In genomic region chrX:103529185-103529584, GRCm38 (mm10) we compare ENCODE assay signal across 9 mouse cellular contexts.
DNase-seq lines count a peak whose midpoint lies in the region; ATAC-seq and TF ChIP-seq lines count a peak whose summit lies in the region.
"Had no signal": no experiment of that assay in that cellular context is flagged by ENCODE, and none has a peak within 500 bp of the region (broad histone marks: within the 10 kb centered on the region; RNA-seq: fewer than 3 reads in every experiment).

No protein-coding gene starts in this region.

- no peaks in the 10 kb centered on the region for H3K27me3 ChIP-seq in CH12.LX (replicated peaks)
- H3K27me3 ChIP-seq in forebrain, embryonic 12.5 days, result no peaks in the 10 kb centered on the region
- no peaks in the 10 kb centered on the region for H3K27me3 ChIP-seq in heart, embryonic 15.5 days
- no peaks in the 10 kb centered on the region for H3K27me3 ChIP-seq in liver, embryonic 14.5 days (ENCODE audit: control insufficient read depth, insufficient read depth, low read length)
- no peaks in the 10 kb centered on the region for H3K27me3 ChIP-seq in stomach, embryonic 16.5 days (ENCODE audit: control insufficient read depth, insufficient read depth, low read length)
- H3K27me3 ChIP-seq: Patski had no signal

- no peaks in the 10 kb centered on the region; a peak in 1 of 4 replicates for H3K4me1 ChIP-seq in CH12.LX (ENCODE audit: control insufficient read depth in 1 of 2, insufficient read depth in 2 of 2)
- H3K4me1 ChIP-seq in forebrain, embryonic 12.5 days, result peaks cover 23% of the 10 kb centered on the region
- H3K4me1 ChIP-seq in heart, embryonic 15.5 days (replicated peaks), result peaks cover 5% of the 10 kb centered on the region
- peaks cover 0 to 6% of the 10 kb centered on the region in 2 experiments; a peak in 2 of 4 replicates for H3K4me1 ChIP-seq in liver, embryonic 14.5 days (replicated peaks; ENCODE audit: control insufficient read depth in 2 of 2, insufficient read depth in 2 of 2, low read length in 1 of 2)
- H3K4me1 ChIP-seq in stomach, embryonic 16.5 days (ENCODE audit: control insufficient read depth, insufficient read depth, low read length), result peaks cover 4% of the 10 kb centered on the region; the same call in 1 of the 2 replicates

- H3K27ac ChIP-seq in CH12.LX (ENCODE audit: insufficient read depth, low read depth), result peak overlapping the region; percentile 26; the same call in 1 of the 2 replicates
- H3K27ac ChIP-seq in forebrain, embryonic 12.5 days, result no peak overlapping the region; the same call in 1 of the 2 replicates
- no peak overlapping the region for H3K27ac ChIP-seq in heart, embryonic 15.5 days
- no peak overlapping the region for H3K27ac ChIP-seq in liver, embryonic 14.5 days
- 0 out of 2 replicates have a peak overlapping the region, but pooled peaks have one; percentile 55 for H3K27ac ChIP-seq in stomach, embryonic 16.5 days (ENCODE audit: low read length)

- under 1% methylated on average over 18 of the region's 23 CpGs for WGBS in forebrain, embryonic 12.5 days
- 7% methylated on average over 23 of the region's 23 CpGs for WGBS in heart, embryonic 15.5 days
- WGBS in liver, embryonic 14.5 days (ENCODE audit: insufficient replicate concordance), result under 1% methylated on average over 23 of the region's 23 CpGs
- WGBS in stomach, embryonic 16.5 days, result under 1% methylated on average over 23 of the region's 23 CpGs

- TF ChIP-seq POLR2A in CH12.LX (IDR thresholded peaks at IDR 0.05; ENCODE audit: low read depth, low read length), result peak; percentile 33; the same call in 1 of the 2 replicates

- no peak for TF ChIP-seq RAD21 in CH12.LX (IDR thresholded peaks at IDR 0.05; ENCODE audit: low read depth, low read length)

- no peak for TF ChIP-seq CTCF in CH12.LX (conservative IDR thresholded peaks at IDR 0.05 in 1 of 2, IDR thresholded peaks at IDR 0.05 in 1 of 2; ENCODE audit: low read depth in 2 of 2, low read length in 2 of 2)
- TF ChIP-seq CTCF in liver, embryonic 14.5 days (IDR thresholded peaks at IDR 0.05; ENCODE audit: low read depth), result no peak

- dilution Hi-C loops in CH12.LX (cut with MboI; ENCODE audit: extremely low pct_ligation_motif_present, extremely low pct_unique_long_range_greater_than_20kb, low sequenced_read_pairs), result no loop called here

- no peaks in the 10 kb centered on the region for H3K9me3 ChIP-seq in CH12.LX (replicated peaks; ENCODE audit: low read length)
- H3K9me3 ChIP-seq in forebrain, embryonic 12.5 days, result no peaks in the 10 kb centered on the region
- H3K9me3 ChIP-seq in heart, embryonic 15.5 days (replicated peaks), result no peaks in the 10 kb centered on the region
- no peaks in the 10 kb centered on the region for H3K9me3 ChIP-seq in liver, embryonic 14.5 days (ENCODE audit: control insufficient read depth, low read length)
- no peaks in the 10 kb centered on the region for H3K9me3 ChIP-seq in stomach, embryonic 16.5 days (replicated peaks; ENCODE audit: control insufficient read depth, low read length)

- peak overlapping the region; percentile 71; the same call in 1 of the 2 replicates for H3K4me2 ChIP-seq in CH12.LX (ENCODE audit: insufficient read depth, low read depth, poor library complexity, severe bottlenecking)
- peak overlapping the region; percentile 34 for H3K4me2 ChIP-seq in forebrain, embryonic 12.5 days
- H3K4me2 ChIP-seq in heart, embryonic 15.5 days, result peak overlapping the region; percentile 58
- peak overlapping the region; percentile 54 for H3K4me2 ChIP-seq in liver, embryonic 14.5 days (ENCODE audit: low read depth)
- peak overlapping the region; percentile 52 for H3K4me2 ChIP-seq in stomach, embryonic 16.5 days (ENCODE audit: low read depth, low read length)

- peak; percentile 97 for ATAC-seq in cerebellum, adult (ENCODE audit: insufficient number of reproducible peaks, low FRiP score, low TSS enrichment)
- ATAC-seq in forebrain, embryonic 12.5 days (ENCODE audit: low FRiP score), result peak; percentile 66
- peak; percentile 56; the same call in 1 of the 2 replicates for ATAC-seq in heart, embryonic 15.5 days (replicated peaks; ENCODE audit: insufficient number of reproducible peaks, insufficient read depth, low FRiP score, low read depth)
- ATAC-seq in liver, embryonic 14.5 days (ENCODE audit: insufficient read depth), result peak; percentile 75
- ATAC-seq in stomach, embryonic 16.5 days (ENCODE audit: insufficient read depth, low FRiP score), result peak; percentile 90
- ATAC-seq: Patski had no signal

- H3K4me3 ChIP-seq in CH12.LX (replicated peaks in 1 of 3; ENCODE audit: low read depth in 2 of 3, low read length in 2 of 3, poor library complexity in 1 of 3), result no peak overlapping the region
- 0 out of 2 replicates have a peak overlapping the region, but pooled peaks have one; percentile 2 for H3K4me3 ChIP-seq in forebrain, embryonic 12.5 days (replicated peaks)
- H3K4me3 ChIP-seq in heart, embryonic 15.5 days, result peak overlapping the region; percentile 32
- peak overlapping the region; percentile 18 to 23; a peak in 2 of 4 replicates for H3K4me3 ChIP-seq in liver, embryonic 14.5 days (ENCODE audit: insufficient read depth in 1 of 2, low read depth in 2 of 2, low read length in 2 of 2)
- H3K4me3 ChIP-seq in stomach, embryonic 16.5 days (replicated peaks; ENCODE audit: low read length), result peak overlapping the region; percentile 31

- in situ Hi-C loops in CH12.LX (cut with MboI; ENCODE audit: low pct_ligation_motif_present, low pct_unique_long_range_greater_than_20kb, low sequenced_read_pairs), result no loop called here

- no peaks in the 10 kb centered on the region for H3K36me3 ChIP-seq in CH12.LX (replicated peaks in 1 of 2; ENCODE audit: control insufficient read depth in 1 of 2, insufficient read depth in 1 of 2, low read length in 1 of 2)
- no peaks in the 10 kb centered on the region for H3K36me3 ChIP-seq in forebrain, embryonic 12.5 days (replicated peaks)
- H3K36me3 ChIP-seq in heart, embryonic 15.5 days, result no peaks in the 10 kb centered on the region
- no peaks in the 10 kb centered on the region for H3K36me3 ChIP-seq in liver, embryonic 14.5 days (replicated peaks; ENCODE audit: control insufficient read depth, insufficient read depth, low read depth)
- no peaks in the 10 kb centered on the region for H3K36me3 ChIP-seq in stomach, embryonic 16.5 days (ENCODE audit: control insufficient read depth, insufficient read depth, low read length)

- peak overlapping the region; percentile 39; the same call in 1 of the 2 replicates for H3K9ac ChIP-seq in CH12.LX (ENCODE audit: insufficient read depth, low read depth)
- 0 out of 2 replicates have a peak overlapping the region, but pooled peaks have one; percentile 4 for H3K9ac ChIP-seq in forebrain, embryonic 12.5 days
- H3K9ac ChIP-seq in heart, embryonic 15.5 days, result no peak overlapping the region
- H3K9ac ChIP-seq in liver, embryonic 14.5 days (replicated peaks), result no peak overlapping the region
- H3K9ac ChIP-seq in stomach, embryonic 16.5 days (ENCODE audit: low read length), result 0 out of 2 replicates have a peak overlapping the region, but pooled peaks have one; percentile 31

- peak; percentile 65 for DNase-seq in CH12.LX (ENCODE audit: extremely low read depth)
- peak; percentile 85 for DNase-seq in kidney, postnatal 10 days
- peak in 1 of 3 experiments; percentile 20 for DNase-seq in liver, embryonic 14.5 days (ENCODE audit: low read depth in 3 of 3, low spot score in 3 of 3)
- peak; percentile 62 to 76 for DNase-seq in natural killer cell, adult 2 months (ENCODE audit: low spot score in 2 of 2)

- H3K79me2 ChIP-seq in CH12.LX (replicated peaks; ENCODE audit: control insufficient read depth, extremely low read depth, insufficient read depth, poor library complexity, severe bottlenecking), result no peaks in the 10 kb centered on the region

- no peak; the same call in 1 of the 2 replicates for TF ChIP-seq EP300 in CH12.LX (IDR thresholded peaks at IDR 0.05; ENCODE audit: low read length)
- TF ChIP-seq EP300 in liver, embryonic 14.5 days (IDR thresholded peaks at IDR 0.05; ENCODE audit: low read depth), result no peak

TF ChIP-seq in CH12.LX, 34 proteins besides CTCF, POLR2A, EP300 and RAD21:
- TF ChIP-seq NRF1 (IDR thresholded peaks at IDR 0.05; ENCODE audit: low read depth, low read length) (peak; percentile 72), TBP (conservative IDR thresholded peaks at IDR 0.05; ENCODE audit: low read depth, low read length) (0 out of 2 replicates have a peak, but pooled peaks have one; percentile 51), TCF12 (IDR thresholded peaks at IDR 0.05; ENCODE audit: low read depth, low read length) (no peak), ZNF384 (IDR thresholded peaks at IDR 0.05; ENCODE audit: low read depth, low read length) (peak; percentile 79), ZMIZ1 (IDR thresholded peaks at IDR 0.05; ENCODE audit: low read depth, low read length) (no peak), SMC3 (IDR thresholded peaks at IDR 0.05; ENCODE audit: low read depth, low read length) (0 out of 2 replicates have a peak, but pooled peaks have one; percentile 2), IRF4 (IDR thresholded peaks at IDR 0.05; ENCODE audit: low read depth, low read length) (peak; percentile 77)

Comparison
In these comparisons a context has a peak if more than half of its experiments do, and no peak if none do; other contexts are left out.
1. H3K27ac ChIP-seq: peak in CH12.LX (single experiment) and stomach, embryonic 16.5 days (single experiment); none in forebrain, embryonic 12.5 days (single experiment), heart, embryonic 15.5 days (single experiment) and liver, embryonic 14.5 days (single experiment).
2. H3K4me3 ChIP-seq: peak in forebrain, embryonic 12.5 days (single experiment), heart, embryonic 15.5 days (single experiment), liver, embryonic 14.5 days (2 of 2) and stomach, embryonic 16.5 days (single experiment); none in CH12.LX (0 of 3).
3. H3K9ac ChIP-seq: peak in CH12.LX (single experiment), forebrain, embryonic 12.5 days (single experiment) and stomach, embryonic 16.5 days (single experiment); none in heart, embryonic 15.5 days (single experiment) and liver, embryonic 14.5 days (single experiment).
4. Peak in every context shown above with its lines, with median percentiles within 50 percentile points of each other: H3K4me2 ChIP-seq and ATAC-seq.